Mouse (Mus musculus) stomach, embryonic 15.5 days (tissue): Measurements from ENCODE around the gene Zcchc24. TPM values are rescaled to one million over a fixed set of nuclear protein-coding genes. Genes with fewer than 3 reads are reported as not detected.

Source experiments
- ATAC-seq: fragments of 200-750 bp; cut with Nextera tagmentation; 2 replicates; pipeline ENCODE4 v1.8.0; 2017; ENCODE audit warnings: low read depth, moderate number of reproducible peaks, moderate TSS enrichment; ENCODE audit not compliant: insufficient read depth, low FRiP score
- H3K27ac ChIP-seq: fragments of 300-500 bp; sonication (generic); 2 replicates; pipeline ENCODE4 v1.5.1; 2015; ENCODE audit warnings: mild to moderate bottlenecking, inconsistent platforms
- H3K27me3 ChIP-seq: fragments of 300-500 bp; sonication (generic); replicated peaks from 2 replicates; pipeline ENCODE4 v1.6.1; 2015; ENCODE audit warnings: inconsistent platforms
- H3K36me3 ChIP-seq: fragments of 300-500 bp; sonication (generic); 2 replicates; pipeline ENCODE4 v1.6.1; 2015; ENCODE audit warnings: inconsistent platforms
- H3K4me1 ChIP-seq: fragments of 300-500 bp; sonication (generic); 2 replicates; pipeline ENCODE4 v1.6.1; 2015; ENCODE audit warnings: inconsistent platforms
- H3K4me2 ChIP-seq: fragments of 300-500 bp; sonication (generic); 2 replicates; pipeline ENCODE4 v1.6.1; 2015; ENCODE audit warnings: mild to moderate bottlenecking, inconsistent platforms
- H3K4me3 ChIP-seq: fragments of 300-500 bp; sonication (generic); replicated peaks from 2 replicates; pipeline ENCODE4 v1.5.1; 2015; ENCODE audit warnings: inconsistent platforms
- H3K9ac ChIP-seq: fragments of 300-500 bp; sonication (generic); 2 replicates; pipeline ENCODE4 v1.6.1; 2015; ENCODE audit warnings: inconsistent platforms
- H3K9me3 ChIP-seq: fragments of 300-500 bp; sonication (generic); 2 replicates; pipeline ENCODE4 v1.6.1; 2016; ENCODE audit warnings: inconsistent platforms
- WGBS: fragments of 180-500 bp; shearing (Covaris S2); methylation state at CpG from one replicate; pipeline ENCODE4 v1.1.7; 2015; 5-methylcytosine and 5-hydroxymethylcytosine counted together
- polyA plus RNA-seq: library from polyadenylated mRNA; unstranded; fragments of >200 nt; fragmentation: Nextera tagmentation; extraction: Ambion mirVana; gene quantifications from 2 replicates; pipeline ENCODE4 v1.2.1, GENCODE M21; 2015

Gene Zcchc24
- polyA plus RNA-seq, 1 experiment from 2014 or later = 26.9 TPM

- Histone ChIP-seq H3K4me2 (no peak overlapping the region), H3K27ac (peak overlapping the region; percentile 74; the same call in 1 of the 2 replicates), H3K27me3 (no peaks in the 10 kb centered on the region), H3K9me3 (no peaks in the 10 kb centered on the region), H3K9ac (no peak overlapping the region), H3K4me3 (no peak overlapping the region), H3K36me3 (no peaks in the 10 kb centered on the region), H3K4me1 (peaks cover 28% of the 10 kb centered on the region)
- ATAC-seq = no peak
- WGBS = 56% methylated on average over 20 of the region's 20 CpGs
These were observed 42.4 kb downstream of the Zcchc24 start for GRCm38 (mm10) chr14:25726226-25727148.

GRCm38 (mm10) chr14:25725690-25726089, 43.1 kb downstream of the Zcchc24 start:
- H3K4me1 ChIP-seq = peaks cover 28% of the 10 kb centered on the region
- WGBS = 34% methylated on average over 4 of the region's 4 CpGs
- H3K9me3 ChIP-seq = no peaks in the 10 kb centered on the region
- 0 out of 2 replicates have a peak, but pooled peaks have one; percentile 28 for ATAC-seq
- peak overlapping the region; percentile 74 for H3K27ac ChIP-seq
- no peak overlapping the region for H3K9ac ChIP-seq
- H3K4me2 ChIP-seq = no peak overlapping the region
- no peaks in the 10 kb centered on the region for H3K36me3 ChIP-seq
- no peak overlapping the region for H3K4me3 ChIP-seq
- H3K27me3 ChIP-seq = no peaks in the 10 kb centered on the region

- Histone ChIP-seq H3K9me3 (no peaks in the 10 kb centered on the region), H3K27ac (peak overlapping the region; percentile 74), H3K4me3 (no peak overlapping the region), H3K4me2 (no peak overlapping the region), H3K36me3 (no peaks in the 10 kb centered on the region), H3K9ac (no peak overlapping the region), H3K4me1 (peaks cover 28% of the 10 kb centered on the region), H3K27me3 (no peaks in the 10 kb centered on the region)
- 46% methylated on average over 11 of the region's 11 CpGs for WGBS
- ATAC-seq = peak; percentile 48
These were observed 43.8 kb downstream of the Zcchc24 start for GRCm38 (mm10) chr14:25725032-25725497.

- WGBS = 75% methylated on average over 5 of the region's 5 CpGs
- Histone ChIP-seq H3K4me2 (no peak overlapping the region), H3K4me3 (no peak overlapping the region), H3K36me3 (no peaks in the 10 kb centered on the region), H3K9me3 (no peaks in the 10 kb centered on the region), H3K27ac (no peak overlapping the region), H3K27me3 (no peaks in the 10 kb centered on the region), H3K9ac (no peak overlapping the region), H3K4me1 (peaks cover 46% of the 10 kb centered on the region)
- ATAC-seq = no peak
These were observed 47.7 kb downstream of the Zcchc24 start for GRCm38 (mm10) chr14:25720962-25721707.

- peak overlapping the region; percentile 59 for H3K27ac ChIP-seq
- H3K4me2 ChIP-seq = no peak overlapping the region
- no peak overlapping the region for H3K9ac ChIP-seq
- H3K27me3 ChIP-seq = no peaks in the 10 kb centered on the region
- no peaks in the 10 kb centered on the region for H3K9me3 ChIP-seq
- no peaks in the 10 kb centered on the region for H3K36me3 ChIP-seq
- no peak overlapping the region for H3K4me3 ChIP-seq
- 55% methylated on average over 9 of the region's 9 CpGs for WGBS
- 0 out of 2 replicates have a peak, but pooled peaks have one; percentile 27 for ATAC-seq
- H3K4me1 ChIP-seq = peaks cover 29% of the 10 kb centered on the region
These were observed 49.5 kb downstream of the Zcchc24 start for GRCm38 (mm10) chr14:25719371-25719770.

GRCm38 (mm10) chr14:25718471-25718870, 50.4 kb downstream of the Zcchc24 start:
- ATAC-seq = peak; percentile 75
- WGBS = 10% methylated on average over 2 of the region's 2 CpGs

GRCm38 (mm10) chr14:25717718-25718117, 51.1 kb downstream of the Zcchc24 start:
- Histone ChIP-seq H3K4me1 (peaks cover 27% of the 10 kb centered on the region), H3K4me3 (no peak overlapping the region), H3K27ac (peak overlapping the region; percentile 59), H3K27me3 (no peaks in the 10 kb centered on the region), H3K36me3 (no peaks in the 10 kb centered on the region), H3K9me3 (no peaks in the 10 kb centered on the region), H3K4me2 (no peak overlapping the region), H3K9ac (no peak overlapping the region)
- ATAC-seq = no peak
- WGBS = 80% methylated on average over 8 of the region's 8 CpGs

More at GRCm38 (mm10) chr14:25718471-25718870, 50.4 kb downstream of the Zcchc24 start:
- Histone ChIP-seq H3K4me3 (no peak overlapping the region), H3K27me3 (no peaks in the 10 kb centered on the region), H3K36me3 (no peaks in the 10 kb centered on the region), H3K27ac (peak overlapping the region; percentile 59), H3K9ac (no peak overlapping the region), H3K9me3 (no peaks in the 10 kb centered on the region), H3K4me2 (no peak overlapping the region), H3K4me1 (peaks cover 27% of the 10 kb centered on the region)

GRCm38 (mm10) chr14:25716528-25716927, 52.3 kb downstream of the Zcchc24 start:
- no peak overlapping the region for H3K9ac ChIP-seq
- no peak overlapping the region for H3K27ac ChIP-seq
- H3K4me3 ChIP-seq = no peak overlapping the region
- H3K27me3 ChIP-seq = no peaks in the 10 kb centered on the region
- H3K4me2 ChIP-seq = no peak overlapping the region
- peaks cover 32% of the 10 kb centered on the region for H3K4me1 ChIP-seq
- 60% methylated on average over 1 of the region's 1 CpGs for WGBS
- no peaks in the 10 kb centered on the region for H3K9me3 ChIP-seq
- no peak for ATAC-seq
- H3K36me3 ChIP-seq = no peaks in the 10 kb centered on the region

GRCm38 (mm10) chr14:25713443-25713842, 55.4 kb downstream of the Zcchc24 start:
- no peaks in the 10 kb centered on the region for H3K27me3 ChIP-seq
- no peak overlapping the region for H3K4me3 ChIP-seq
- no peaks in the 10 kb centered on the region for H3K36me3 ChIP-seq
- H3K9me3 ChIP-seq = no peaks in the 10 kb centered on the region
- H3K4me2 ChIP-seq = no peak overlapping the region
- WGBS = 31% methylated on average over 4 of the region's 4 CpGs
- no peak overlapping the region for H3K27ac ChIP-seq
- H3K9ac ChIP-seq = no peak overlapping the region
- H3K4me1 ChIP-seq = peaks cover 48% of the 10 kb centered on the region
- ATAC-seq = no peak

GRCm38 (mm10) chr14:25711602-25712001, 57.2 kb downstream of the Zcchc24 start:
- peak; percentile 48 for ATAC-seq
- peak overlapping the region; percentile 83 for H3K27ac ChIP-seq
- H3K27me3 ChIP-seq = no peaks in the 10 kb centered on the region
- H3K4me3 ChIP-seq = no peak overlapping the region
- H3K9ac ChIP-seq = no peak overlapping the region
- no peaks in the 10 kb centered on the region for H3K9me3 ChIP-seq
- H3K4me1 ChIP-seq = peaks cover 43% of the 10 kb centered on the region
- no peaks in the 10 kb centered on the region for H3K36me3 ChIP-seq
- H3K4me2 ChIP-seq = peak overlapping the region; percentile 16; the same call in 1 of the 2 replicates
- 30% methylated on average over 8 of the region's 8 CpGs for WGBS

GRCm38 (mm10) chr14:25711177-25711576, 57.7 kb downstream of the Zcchc24 start:
- no peaks in the 10 kb centered on the region for H3K27me3 ChIP-seq
- no peaks in the 10 kb centered on the region for H3K9me3 ChIP-seq
- no peak overlapping the region for H3K9ac ChIP-seq
- H3K27ac ChIP-seq = peak overlapping the region; percentile 83
- peak; percentile 68 for ATAC-seq
- H3K4me1 ChIP-seq = peaks cover 43% of the 10 kb centered on the region
- H3K36me3 ChIP-seq = no peaks in the 10 kb centered on the region
- peak overlapping the region; percentile 16 for H3K4me2 ChIP-seq
- no peak overlapping the region for H3K4me3 ChIP-seq
- WGBS = 19% methylated on average over 7 of the region's 7 CpGs
